Mouse (Mus musculus): ENCODE measurements around the gene Rnf214. TPM values are rescaled to one million over a fixed set of nuclear protein-coding genes. Genes with fewer than 3 reads are reported as not detected.

Rnf214 gene
- polyA plus RNA-seq, 1 experiment: 27.9 TPM

DNA sequence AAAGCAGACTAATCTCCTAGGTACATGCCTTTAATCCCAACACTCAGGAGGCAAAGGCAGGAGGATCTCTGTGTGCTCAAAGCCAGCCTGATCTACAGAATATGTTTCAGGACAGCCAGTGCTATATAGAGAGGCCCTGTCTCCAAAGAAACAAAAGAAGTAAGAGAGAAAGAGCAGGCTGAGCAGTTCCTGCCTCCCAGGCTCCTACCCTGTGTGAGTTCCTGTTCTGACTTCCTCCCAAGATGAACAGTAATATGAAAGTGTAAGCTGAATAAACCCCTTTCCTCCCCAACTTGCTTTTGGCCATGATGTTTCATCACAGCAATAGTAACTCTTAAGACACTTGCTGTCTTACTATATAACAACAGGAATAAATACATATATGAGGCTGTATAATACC, 13.0 kb downstream of the Rnf214 start:
- Histone ChIP-seq H3K27ac (ENCODE audit: control insufficient read depth, insufficient read depth, low read depth, low read length, poor library complexity) (no peak overlapping the region; the same call in 1 of the 2 replicates), H3K4me1 (ENCODE audit: control insufficient read depth, insufficient read depth, low read length) (no peaks in the 10 kb centered on the region), H3K4me3 (replicated peaks; ENCODE audit: control insufficient read depth, low read depth, low read length) (no peak overlapping the region)
- TF ChIP-seq CTCF (IDR thresholded peaks at IDR 0.05; ENCODE audit: control insufficient read depth, insufficient read depth, low read length) (no peak), POLR2A (IDR thresholded peaks at IDR 0.05; ENCODE audit: borderline replicate concordance, control insufficient read depth, low read depth, low read length) (no peak)

DNA sequence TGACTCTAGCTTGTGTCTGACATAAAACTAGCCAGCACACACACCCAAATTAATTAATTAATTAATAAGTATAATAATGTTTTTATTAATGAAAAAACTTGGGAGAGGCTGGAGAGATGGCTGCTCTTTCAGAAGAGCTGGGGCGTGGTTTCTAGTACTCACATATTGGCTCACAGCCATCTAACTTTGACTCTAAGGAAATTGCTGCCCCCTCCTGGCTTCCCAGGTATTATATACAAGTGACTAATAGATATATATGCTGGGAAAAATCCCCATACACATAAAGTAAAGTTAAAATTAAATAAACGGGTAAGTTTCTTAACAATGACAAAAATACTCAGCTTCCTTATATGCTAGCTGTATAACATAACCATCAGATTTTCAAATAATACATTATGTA, 28.8 kb downstream of the Rnf214 start:
- no peaks in the 10 kb centered on the region for H3K4me1 ChIP-seq (ENCODE audit: control insufficient read depth, insufficient read depth, low read length)
- 55% methylated on average over 2 of the region's 2 CpGs for WGBS
- TF ChIP-seq POLR2A (IDR thresholded peaks at IDR 0.05; ENCODE audit: borderline replicate concordance, control insufficient read depth, low read depth, low read length): no peak
- no peak for TF ChIP-seq CTCF (IDR thresholded peaks at IDR 0.05; ENCODE audit: control insufficient read depth, insufficient read depth, low read length)
- no peak overlapping the region for H3K4me3 ChIP-seq (replicated peaks; ENCODE audit: control insufficient read depth, low read depth, low read length)
- no peak overlapping the region for H3K27ac ChIP-seq (ENCODE audit: control insufficient read depth, insufficient read depth, low read depth, low read length, poor library complexity)

DNA sequence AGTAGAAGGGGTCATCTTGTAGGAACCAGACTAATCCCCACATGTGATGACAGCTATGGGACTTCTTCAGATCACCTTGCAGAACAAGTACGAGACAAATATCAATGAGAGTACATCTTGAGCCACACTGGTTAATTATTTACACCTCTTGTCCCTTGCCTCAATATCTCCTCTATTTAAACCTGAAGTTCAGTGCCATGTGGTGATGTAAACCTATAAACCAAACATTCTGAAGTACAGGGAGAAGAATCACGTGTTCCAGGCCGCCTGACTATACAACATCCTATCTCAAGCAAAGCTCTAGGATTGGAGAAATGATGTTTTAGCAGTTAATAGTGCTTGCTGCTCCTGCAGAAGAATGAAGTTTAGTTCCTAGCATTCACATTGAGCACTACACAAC, 36.4 kb downstream of the Rnf214 start:
- no peaks in the 10 kb centered on the region for H3K4me1 ChIP-seq (ENCODE audit: control insufficient read depth, insufficient read depth, low read length)
- H3K4me3 ChIP-seq (replicated peaks; ENCODE audit: control insufficient read depth, low read depth, low read length): no peak overlapping the region
- WGBS: 85% methylated on average over 3 of the region's 3 CpGs
- TF ChIP-seq POLR2A (IDR thresholded peaks at IDR 0.05; ENCODE audit: borderline replicate concordance, control insufficient read depth, low read depth, low read length): no peak
- TF ChIP-seq CTCF (IDR thresholded peaks at IDR 0.05; ENCODE audit: control insufficient read depth, insufficient read depth, low read length): no peak
- H3K27ac ChIP-seq (ENCODE audit: control insufficient read depth, insufficient read depth, low read depth, low read length, poor library complexity): no peak overlapping the region

DNA sequence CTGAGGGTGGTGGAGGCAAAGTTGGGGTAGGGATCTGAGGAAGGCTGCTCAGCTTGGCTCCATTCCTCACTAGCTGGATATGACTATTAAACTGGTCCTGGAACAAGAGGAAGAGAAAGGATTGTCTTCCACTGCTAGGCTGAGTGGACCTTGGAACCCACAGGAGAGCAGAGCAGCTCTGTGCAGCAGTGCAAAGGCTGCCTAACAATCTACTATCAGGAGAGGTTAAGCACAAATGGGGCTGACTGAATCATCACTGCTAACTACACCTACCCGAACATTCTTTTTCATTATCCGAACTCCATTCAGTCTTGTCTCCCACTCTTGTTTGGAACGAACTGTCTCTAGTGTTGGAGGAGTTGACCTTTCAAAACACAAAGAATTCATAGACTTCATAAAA, 37.5 kb downstream of the Rnf214 start:
- TF ChIP-seq POLR2A (IDR thresholded peaks at IDR 0.05; ENCODE audit: borderline replicate concordance, control insufficient read depth, low read depth, low read length) (no peak), CTCF (IDR thresholded peaks at IDR 0.05; ENCODE audit: control insufficient read depth, insufficient read depth, low read length) (no peak)
- Histone ChIP-seq H3K4me3 (replicated peaks; ENCODE audit: control insufficient read depth, low read depth, low read length) (no peak overlapping the region), H3K27ac (ENCODE audit: control insufficient read depth, insufficient read depth, low read depth, low read length, poor library complexity) (no peak overlapping the region), H3K4me1 (ENCODE audit: control insufficient read depth, insufficient read depth, low read length) (no peaks in the 10 kb centered on the region)
- WGBS: 91% methylated on average over 3 of the region's 3 CpGs

DNA sequence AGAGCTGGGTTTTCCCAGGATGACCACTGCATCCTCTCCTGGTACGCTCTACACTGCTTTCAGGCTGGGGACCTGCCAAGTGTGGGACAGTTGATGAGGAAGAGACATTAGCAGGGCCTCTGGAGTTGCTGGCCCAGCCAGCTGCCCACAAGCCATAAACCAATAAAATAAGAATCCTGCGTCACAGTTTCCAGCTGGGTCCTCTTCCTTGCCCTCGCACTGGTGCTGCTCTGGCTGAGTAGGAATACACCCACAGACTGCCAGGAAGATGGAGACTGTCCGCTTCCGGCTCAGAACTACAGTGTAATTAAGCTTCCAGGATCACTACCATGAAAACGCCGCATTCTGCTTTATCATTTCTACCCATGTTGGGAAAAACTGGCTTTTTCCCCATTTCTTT, 44.9 kb downstream of the Rnf214 start:
- 92% methylated on average over 7 of the region's 7 CpGs for WGBS
- TF ChIP-seq POLR2A (IDR thresholded peaks at IDR 0.05; ENCODE audit: borderline replicate concordance, control insufficient read depth, low read depth, low read length): no peak
- no peak for TF ChIP-seq CTCF (IDR thresholded peaks at IDR 0.05; ENCODE audit: control insufficient read depth, insufficient read depth, low read length)
- Histone ChIP-seq H3K4me3 (replicated peaks; ENCODE audit: control insufficient read depth, low read depth, low read length) (no peak overlapping the region), H3K4me1 (ENCODE audit: control insufficient read depth, insufficient read depth, low read length) (no peaks in the 10 kb centered on the region), H3K27ac (ENCODE audit: control insufficient read depth, insufficient read depth, low read depth, low read length, poor library complexity) (no peak overlapping the region)

DNA sequence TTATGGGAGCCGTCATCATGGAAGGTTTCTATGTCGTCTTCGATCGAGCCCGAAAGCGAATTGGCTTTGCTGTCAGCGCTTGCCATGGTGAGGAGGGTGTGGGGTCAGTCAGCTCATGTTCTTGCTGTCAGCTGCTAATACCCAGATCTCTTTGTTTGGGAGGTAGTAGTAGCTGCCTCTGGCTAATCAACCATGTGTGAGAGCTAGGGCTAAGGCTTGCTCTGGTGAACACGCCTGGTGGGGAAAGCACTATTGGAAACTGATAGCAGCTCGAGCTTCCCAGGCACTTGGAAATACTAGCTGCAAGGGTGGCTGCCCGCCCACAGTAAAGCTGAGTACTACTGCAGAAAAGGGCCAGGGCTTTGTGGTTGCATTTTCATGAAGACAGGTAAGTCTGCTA, 47.3 kb downstream of the Rnf214 start:
- TF ChIP-seq CTCF (IDR thresholded peaks at IDR 0.05; ENCODE audit: control insufficient read depth, insufficient read depth, low read length) (no peak), POLR2A (IDR thresholded peaks at IDR 0.05; ENCODE audit: borderline replicate concordance, control insufficient read depth, low read depth, low read length) (no peak)
- 89% methylated on average over 10 of the region's 10 CpGs for whole genome bisulfite sequencing
- H3K4me3 ChIP-seq (replicated peaks; ENCODE audit: control insufficient read depth, low read depth, low read length): no peak overlapping the region

DNA sequence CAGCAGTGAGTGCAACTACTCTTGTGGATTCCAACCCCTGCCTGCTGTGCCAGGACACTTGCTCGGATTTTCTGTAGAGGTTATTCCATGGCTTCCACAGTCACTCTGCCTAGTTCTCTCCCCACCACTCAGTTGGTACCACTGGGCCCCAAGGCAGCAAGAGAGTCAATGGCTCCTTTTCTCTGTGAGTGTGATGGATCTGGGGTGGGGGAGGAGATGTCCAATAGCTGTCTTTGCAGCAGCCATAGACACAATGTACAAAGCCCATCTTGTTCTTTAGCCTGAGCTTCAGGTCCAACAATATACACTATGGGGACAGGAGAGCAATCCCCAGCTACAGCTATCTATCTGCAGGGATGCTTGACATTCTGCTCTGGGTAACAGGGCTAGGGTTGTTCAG, 52.6 kb downstream of the Rnf214 start:
- no peak overlapping the region for H3K4me3 ChIP-seq (replicated peaks; ENCODE audit: control insufficient read depth, low read depth, low read length)
- H3K4me1 ChIP-seq (ENCODE audit: control insufficient read depth, insufficient read depth, low read length): peaks cover 12% of the 10 kb centered on the region
- no peak for TF ChIP-seq POLR2A (IDR thresholded peaks at IDR 0.05; ENCODE audit: borderline replicate concordance, control insufficient read depth, low read depth, low read length)
- no peak for TF ChIP-seq CTCF (IDR thresholded peaks at IDR 0.05; ENCODE audit: control insufficient read depth, insufficient read depth, low read length)
- 0 out of 2 replicates have a peak overlapping the region, but pooled peaks have one; percentile 27 for H3K27ac ChIP-seq (ENCODE audit: control insufficient read depth, insufficient read depth, low read depth, low read length, poor library complexity)
- 35% methylated on average over 1 of the region's 1 CpGs for WGBS

More for the DNA sequence above, 47.3 kb downstream of the Rnf214 start:
- H3K27ac ChIP-seq (ENCODE audit: control insufficient read depth, insufficient read depth, low read depth, low read length, poor library complexity): no peak overlapping the region
- peaks cover 3% of the 10 kb centered on the region; the same call in 1 of the 2 replicates for H3K4me1 ChIP-seq (ENCODE audit: control insufficient read depth, insufficient read depth, low read length)

DNA sequence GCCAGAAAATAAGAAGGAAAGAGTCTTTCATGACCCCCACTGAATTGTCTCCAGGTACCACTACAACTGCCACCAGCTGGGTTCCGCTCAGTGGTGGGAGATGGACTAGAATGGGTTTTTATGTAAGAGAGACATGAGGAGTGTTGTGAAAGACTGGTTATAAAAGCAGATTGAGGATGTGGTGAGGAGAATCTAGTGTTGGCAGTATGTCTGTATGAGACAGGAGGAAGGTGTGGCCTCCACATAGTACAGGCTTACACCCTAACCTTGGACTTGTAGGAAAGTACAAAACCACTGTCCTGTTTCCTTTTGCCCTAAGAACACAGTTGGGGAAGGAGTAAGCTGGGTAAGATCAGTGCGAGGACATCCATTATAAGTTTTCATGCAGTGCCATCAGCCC, 53.0 kb downstream of the Rnf214 start:
- 0 out of 2 replicates have a peak overlapping the region, but pooled peaks have one; percentile 27 for H3K27ac ChIP-seq (ENCODE audit: control insufficient read depth, insufficient read depth, low read depth, low read length, poor library complexity)
- peaks cover 13% of the 10 kb centered on the region for H3K4me1 ChIP-seq (ENCODE audit: control insufficient read depth, insufficient read depth, low read length)
- 22% methylated on average over 2 of the region's 2 CpGs for WGBS
- TF ChIP-seq CTCF (IDR thresholded peaks at IDR 0.05; ENCODE audit: control insufficient read depth, insufficient read depth, low read length): no peak
- TF ChIP-seq POLR2A (IDR thresholded peaks at IDR 0.05; ENCODE audit: borderline replicate concordance, control insufficient read depth, low read depth, low read length): no peak
- H3K4me3 ChIP-seq (replicated peaks; ENCODE audit: control insufficient read depth, low read depth, low read length): no peak overlapping the region

DNA sequence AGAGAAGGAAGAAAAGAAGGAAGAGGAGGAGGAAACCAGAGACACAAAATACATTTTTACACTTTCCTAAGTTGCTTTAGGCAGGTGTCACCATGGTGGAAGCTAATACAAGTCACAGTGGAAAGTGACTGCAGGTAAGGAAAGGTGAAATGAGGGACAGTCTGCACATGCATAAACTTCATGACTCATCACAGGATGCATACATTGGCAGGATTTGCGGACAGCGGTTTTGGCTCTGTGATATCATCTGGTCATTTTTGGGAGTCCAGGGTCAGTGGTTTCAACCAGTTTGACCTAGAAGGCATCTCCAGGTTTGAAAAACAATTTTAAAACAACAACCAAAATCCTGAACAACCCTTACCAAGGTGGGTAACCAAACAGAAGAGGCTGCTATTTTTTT, 54.9 kb downstream of the Rnf214 start:
- TF ChIP-seq POLR2A (IDR thresholded peaks at IDR 0.05; ENCODE audit: borderline replicate concordance, control insufficient read depth, low read depth, low read length): no peak
- Histone ChIP-seq H3K27ac (ENCODE audit: control insufficient read depth, insufficient read depth, low read depth, low read length, poor library complexity) (no peak overlapping the region; the same call in 1 of the 2 replicates), H3K4me1 (ENCODE audit: control insufficient read depth, insufficient read depth, low read length) (peaks cover 19% of the 10 kb centered on the region), H3K4me3 (replicated peaks; ENCODE audit: control insufficient read depth, low read depth, low read length) (no peak overlapping the region)
- 72% methylated on average over 2 of the region's 2 CpGs for WGBS

Data from bone marrow, adult 2 months (tissue).